Mouse (Mus musculus): Measurements from ENCODE around the gene Grm6.
A peak's percentile ranks its signal among the peaks of the same experiment; 100 is the strongest.

Gene Grm6

GRCm38 (mm10) chr11:50850177-50850735 lies at the start of gene Grm6:
Grm6 (plus strand) TSS chr11:50850685.
- DNase-seq: no peak

- DNase-seq: no peak
Observed at GRCm38 (mm10) chr11:50814233-50814632, 36.3 kb upstream of the Grm6 start.

GRCm38 (mm10) chr11:50826214-50826613 lies 24.3 kb upstream of the Grm6 start:
- DNase-seq: no peak

- peak; percentile 88 for DNase-seq
Observed at GRCm38 (mm10) chr11:50827010-50827953, 23.2 kb upstream of the Grm6 start, which contains the start of gene Zfp354c. Zfp354c (minus strand) TSS chr11:50827724.

- DNase-seq: no peak
Observed at GRCm38 (mm10) chr11:50835727-50836126, 14.8 kb upstream of the Grm6 start.

- DNase-seq: peak; percentile 97
Observed at GRCm38 (mm10) chr11:50841023-50841735, 9.3 kb upstream of the Grm6 start, which contains the start of gene Zfp879. Zfp879 (minus strand) TSS chr11:50841552.

- DNase-seq: no peak
Observed at GRCm38 (mm10) chr11:50845951-50846350, 4.5 kb upstream of the Grm6 start.

- DNase-seq: no peak
Observed at GRCm38 (mm10) chr11:50847047-50847446, 3.4 kb upstream of the Grm6 start.

GRCm38 (mm10) chr11:50848520-50849137 lies 1.9 kb upstream of the Grm6 start:
- DNase-seq: no peak

- no peak for DNase-seq
Observed at GRCm38 (mm10) chr11:50849310-50849709, 1.2 kb upstream of the Grm6 start.

- DNase-seq: no peak
Observed at GRCm38 (mm10) chr11:50850989-50851601, 610 bp downstream of the Grm6 start.

- DNase-seq: no peak
Observed at GRCm38 (mm10) chr11:50878641-50879040, 28.2 kb downstream of the Grm6 start.

GRCm38 (mm10) chr11:50883756-50884155 lies 33.3 kb downstream of the Grm6 start:
- DNase-seq: no peak

- DNase-seq: peak; percentile 55
Observed at GRCm38 (mm10) chr11:50886231-50886932, 35.9 kb downstream of the Grm6 start.

- no peak for DNase-seq
Observed at GRCm38 (mm10) chr11:50886933-50887293, 36.4 kb downstream of the Grm6 start.

GRCm38 (mm10) chr11:50887390-50888128 lies 37.1 kb downstream of the Grm6 start, which contains the start of gene Zfp454:
Zfp454 (minus strand) TSS chr11:50887651.
- DNase-seq: peak; percentile 97

GRCm38 (mm10) chr11:50892441-50892840 lies 42.0 kb downstream of the Grm6 start:
- no peak for DNase-seq

GRCm38 (mm10) chr11:50897359-50897758 lies 46.9 kb downstream of the Grm6 start:
- DNase-seq: no peak

- DNase-seq: no peak
Observed at GRCm38 (mm10) chr11:50908136-50908535, 57.7 kb downstream of the Grm6 start.

- DNase-seq: no peak
Observed at GRCm38 (mm10) chr11:50913301-50913700, 62.8 kb downstream of the Grm6 start.

- DNase-seq: no peak
Observed at GRCm38 (mm10) chr11:50914461-50914860, 64.0 kb downstream of the Grm6 start.

Data from cerebellum, adult 9-11 months (tissue).